In the genomic region with DNA sequence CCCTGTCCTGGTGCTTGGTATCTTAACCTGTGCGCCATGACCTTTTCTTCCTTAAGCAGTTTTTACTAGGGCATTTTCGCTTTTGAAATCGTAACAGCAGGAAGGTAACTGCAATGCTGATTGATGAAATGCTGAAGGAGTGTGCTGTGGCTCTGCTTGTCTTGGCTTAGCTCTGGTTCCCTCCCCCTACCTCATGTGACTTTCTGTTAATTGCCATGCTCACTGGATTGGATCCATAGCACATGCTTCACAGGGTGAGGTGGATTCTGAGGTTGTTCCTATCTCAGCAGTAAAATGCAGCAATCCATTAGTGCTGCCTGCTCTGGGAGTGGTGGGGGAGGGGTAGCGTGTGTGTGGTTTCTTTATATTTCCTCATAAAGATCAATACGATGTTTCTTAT, we compare ENCODE assay signal across 15 mouse cellular contexts.
DNase-seq lines count a peak whose midpoint lies in the region; ATAC-seq and TF ChIP-seq lines count a peak whose summit lies in the region.
"Had no signal": no experiment of that assay in that cellular context is flagged by ENCODE, and none has a peak within 500 bp of the region (broad histone marks: within the 10 kb centered on the region; RNA-seq: fewer than 3 reads in every experiment).

No protein-coding gene starts in this region.

- H3K4me2 ChIP-seq in hindbrain, embryonic 13.5 days: no peak overlapping the region
- no peak overlapping the region for H3K4me2 ChIP-seq in intestine, postnatal 0 days (replicated peaks; ENCODE audit: low read depth)
- H3K4me2 ChIP-seq: heart, embryonic 11.5 days; limb, embryonic 12.5 days had no signal

- no peak for TF ChIP-seq POLR2A in kidney, adult 2 months (IDR thresholded peaks at IDR 0.05; ENCODE audit: low read depth, low read length)

- DNase-seq in kidney, adult 2 months: peak; percentile 49
- no peak for DNase-seq in kidney, adult 18-20 months
- DNase-seq in kidney, postnatal 4 days: peak; percentile 23 to 30
- DNase-seq in adrenal gland, adult 8-10 months: no peak
- no peak for DNase-seq in cerebellum, adult 11-12 months
- DNase-seq in cerebellum, postnatal 36 days: no peak
- DNase-seq: cerebellum, adult 2 months; gastrocnemius, postnatal 25 days; heart, postnatal 36 days had no signal

- no peak overlapping the region for H3K9ac ChIP-seq in hindbrain, embryonic 13.5 days
- no peak overlapping the region for H3K9ac ChIP-seq in intestine, postnatal 0 days (ENCODE audit: low read depth, low read length)
- H3K9ac ChIP-seq: limb, embryonic 12.5 days had no signal

- H3K27ac ChIP-seq in kidney, adult 2 months (ENCODE audit: insufficient read depth, low read depth, low read length): peak overlapping the region; percentile 43; the same call in 1 of the 2 replicates
- H3K27ac ChIP-seq in hindbrain, embryonic 13.5 days: peak overlapping the region; percentile 85
- H3K27ac ChIP-seq in intestine, postnatal 0 days (ENCODE audit: low read depth, low read length): 0 out of 2 replicates have a peak overlapping the region, but pooled peaks have one; percentile 28
- H3K27ac ChIP-seq: layer of hippocampus, adult 2 months; left cerebral cortex, adult 2 months; limb, embryonic 12.5 days had no signal

- WGBS in kidney, adult 2 months: 56% methylated on average over 5 of the region's 5 CpGs
- WGBS in hindbrain, embryonic 13.5 days: 69% methylated on average over 5 of the region's 5 CpGs
- WGBS in intestine, postnatal 0 days: 66% methylated on average over 5 of the region's 5 CpGs

- no peak for TF ChIP-seq CTCF in kidney, adult 2 months (conservative IDR thresholded peaks at IDR 0.05; ENCODE audit: insufficient read depth, insufficient read length, low read depth, low read length)
- TF ChIP-seq CTCF in intestine, postnatal 0 days (IDR thresholded peaks at IDR 0.05; ENCODE audit: low read depth): no peak

- H3K36me3 ChIP-seq in kidney, adult 2 months (ENCODE audit: control insufficient read depth, insufficient read depth, low read length): no peaks in the 10 kb centered on the region
- no peaks in the 10 kb centered on the region for H3K36me3 ChIP-seq in hindbrain, embryonic 13.5 days
- no peaks in the 10 kb centered on the region for H3K36me3 ChIP-seq in intestine, postnatal 0 days (ENCODE audit: control insufficient read depth, insufficient read depth)
- H3K36me3 ChIP-seq: limb, embryonic 12.5 days had no signal

- peak; percentile 66; the same call in 1 of the 2 replicates for ATAC-seq in hindbrain, embryonic 13.5 days (ENCODE audit: low FRiP score)
- ATAC-seq in intestine, postnatal 0 days: peak; percentile 77

- H3K4me1 ChIP-seq in kidney, adult 2 months (ENCODE audit: control insufficient read depth, insufficient read depth, low read length): no peaks in the 10 kb centered on the region
- H3K4me1 ChIP-seq in hindbrain, embryonic 13.5 days (replicated peaks): peaks cover 10% of the 10 kb centered on the region
- H3K4me1 ChIP-seq in intestine, postnatal 0 days (replicated peaks; ENCODE audit: control insufficient read depth, insufficient read depth, low read length): no peaks in the 10 kb centered on the region
- H3K4me1 ChIP-seq: limb, embryonic 12.5 days had no signal

- no peaks in the 10 kb centered on the region for H3K9me3 ChIP-seq in hindbrain, embryonic 13.5 days
- H3K9me3 ChIP-seq in intestine, postnatal 0 days (ENCODE audit: control insufficient read depth): no peaks in the 10 kb centered on the region
- H3K9me3 ChIP-seq: limb, embryonic 12.5 days had no signal

- no peaks in the 10 kb centered on the region for H3K27me3 ChIP-seq in kidney, adult 2 months (replicated peaks; ENCODE audit: control insufficient read depth, insufficient read depth, low read length)
- no peaks in the 10 kb centered on the region for H3K27me3 ChIP-seq in hindbrain, embryonic 13.5 days
- H3K27me3 ChIP-seq in intestine, postnatal 0 days (replicated peaks; ENCODE audit: control insufficient read depth, insufficient read depth, low read length): no peaks in the 10 kb centered on the region
- H3K27me3 ChIP-seq: limb, embryonic 12.5 days had no signal

- no peak overlapping the region for H3K4me3 ChIP-seq in kidney, adult 2 months (ENCODE audit: insufficient read depth, low read depth, low read length)
- H3K4me3 ChIP-seq in hindbrain, embryonic 13.5 days: no peak overlapping the region
- H3K4me3 ChIP-seq in intestine, postnatal 0 days (ENCODE audit: low read depth, low read length): no peak overlapping the region
- H3K4me3 ChIP-seq: layer of hippocampus, adult 2 months; left cerebral cortex, adult 2 months; limb, embryonic 12.5 days had no signal

Comparison
In these comparisons a context has a peak if more than half of its experiments do, and no peak if none do; other contexts are left out.
1. DNase-seq: peak in kidney, adult 2 months (single experiment) and kidney, postnatal 4 days (2 of 2); none in kidney, adult 18-20 months (single experiment), adrenal gland, adult 8-10 months (single experiment), cerebellum, adult 11-12 months (single experiment) and cerebellum, postnatal 36 days (0 of 2).
2. H3K27ac ChIP-seq: peak in every context shown above with its lines; median percentile 85 in hindbrain, embryonic 13.5 days; 43 in kidney, adult 2 months; 28 in intestine, postnatal 0 days.